In genomic region chr10:58381904-58382303, GRCm38 (mm10) we compare ENCODE assay signal across 12 mouse cellular contexts. TPM values are rescaled to one million over a fixed set of nuclear protein-coding genes. Genes with fewer than 3 reads are reported as not detected.
DNase-seq lines count a peak whose midpoint lies in the region; ATAC-seq and TF ChIP-seq lines count a peak whose summit lies in the region.
"Had no signal": no experiment of that assay in that cellular context is flagged by ENCODE, and none has a peak within 500 bp of the region (broad histone marks: within the 10 kb centered on the region; RNA-seq: fewer than 3 reads in every experiment).

No protein-coding gene starts in this region.

- DNase-seq in heart, adult 8-10 months (ENCODE audit: low spot score), result no peak
- no peak for DNase-seq in lung, postnatal 10 days
- DNase-seq in ovary, postnatal 36 days (ENCODE audit: low spot score), result no peak
- DNase-seq in layer of hippocampus, postnatal 14 days (ENCODE audit: low spot score in 2 of 2), result no peak
- DNase-seq: adrenal gland, adult 2 months; kidney, postnatal 25 days; thymus, postnatal 36 days had no signal

- 0 out of 2 replicates have a peak overlapping the region, but pooled peaks have one; percentile 22 for H3K9ac ChIP-seq in heart, embryonic 11.5 days (ENCODE audit: low read depth, low read length)
- no peak overlapping the region for H3K9ac ChIP-seq in lung, embryonic 15.5 days

- H3K27ac ChIP-seq in heart, embryonic 11.5 days (ENCODE audit: low read depth, low read length), result peak overlapping the region; percentile 94
- H3K27ac ChIP-seq in lung, embryonic 15.5 days, result peak overlapping the region; percentile 77
- peak overlapping the region; percentile 67 for H3K27ac ChIP-seq in olfactory bulb, adult 2 months (ENCODE audit: insufficient read depth, low read depth, low read length)

- H3K4me1 ChIP-seq in heart, embryonic 11.5 days (ENCODE audit: control insufficient read depth, insufficient read depth, low read length), result peaks cover 27% of the 10 kb centered on the region
- peaks cover 34% of the 10 kb centered on the region for H3K4me1 ChIP-seq in lung, embryonic 15.5 days
- peaks cover 7% of the 10 kb centered on the region for H3K4me1 ChIP-seq in olfactory bulb, adult 2 months (ENCODE audit: control insufficient read depth, insufficient read depth, low read length)

- TF ChIP-seq POLR2A in olfactory bulb, adult 2 months (IDR thresholded peaks at IDR 0.05; ENCODE audit: insufficient read depth, low read depth, low read length), result no peak

- H3K4me2 ChIP-seq in heart, embryonic 11.5 days, result no peak overlapping the region
- no peak overlapping the region for H3K4me2 ChIP-seq in lung, embryonic 15.5 days

- H3K36me3 ChIP-seq in heart, embryonic 11.5 days (ENCODE audit: control insufficient read depth, insufficient read depth, low read length), result no peaks in the 10 kb centered on the region
- H3K36me3 ChIP-seq in lung, embryonic 15.5 days, result no peaks in the 10 kb centered on the region
- H3K36me3 ChIP-seq: limb, embryonic 13.5 days had no signal

- TF ChIP-seq CTCF in olfactory bulb, adult 2 months (IDR thresholded peaks at IDR 0.05; ENCODE audit: insufficient read depth, low read depth, low read length), result no peak

- no peaks in the 10 kb centered on the region for H3K27me3 ChIP-seq in heart, embryonic 11.5 days (ENCODE audit: control insufficient read depth, insufficient read depth, low read length)
- no peaks in the 10 kb centered on the region for H3K27me3 ChIP-seq in lung, embryonic 15.5 days
- H3K27me3 ChIP-seq: limb, embryonic 13.5 days had no signal

- H3K9me3 ChIP-seq in heart, embryonic 11.5 days (replicated peaks; ENCODE audit: control insufficient read depth, low read length), result no peaks in the 10 kb centered on the region
- no peaks in the 10 kb centered on the region for H3K9me3 ChIP-seq in lung, embryonic 15.5 days
- H3K9me3 ChIP-seq: limb, embryonic 13.5 days had no signal

- 82% methylated on average over 1 of the region's 1 CpGs for WGBS in heart, embryonic 11.5 days (ENCODE audit: insufficient replicate concordance)
- WGBS in lung, embryonic 15.5 days, result 68% methylated on average over 1 of the region's 1 CpGs
- WGBS in olfactory bulb, adult 2 months, result 42% methylated on average over 1 of the region's 1 CpGs

- ATAC-seq in heart, embryonic 11.5 days (replicated peaks; ENCODE audit: insufficient number of reproducible peaks, low FRiP score, low TSS enrichment), result no peak
- no peak for ATAC-seq in lung, embryonic 15.5 days (ENCODE audit: borderline replicate concordance, extremely low read depth, low FRiP score, low TSS enrichment)
- peak; percentile 2 to 14; a peak in 2 of 4 replicates for ATAC-seq in hematopoietic stem cell, adult 5-6 weeks (replicated peaks in 1 of 2; ENCODE audit: insufficient read depth in 1 of 2, low FRiP score in 2 of 2, low TSS enrichment in 1 of 2, low read depth in 1 of 2, poor library complexity in 2 of 2, severe bottlenecking in 2 of 2)

- H3K4me3 ChIP-seq in heart, embryonic 11.5 days (ENCODE audit: low read depth, low read length), result no peak overlapping the region
- H3K4me3 ChIP-seq in lung, embryonic 15.5 days, result no peak overlapping the region
- no peak overlapping the region for H3K4me3 ChIP-seq in olfactory bulb, adult 2 months (ENCODE audit: insufficient read depth, low read depth, low read length)
- H3K4me3 ChIP-seq: limb, embryonic 13.5 days had no signal

RNA-seq across cellular contexts. Expression of gene Lims1, which starts 58.6 kb away (rescaled TPM):
- 120 and 125 TPM in 2 replicates for polyA plus RNA-seq in heart, embryonic 11.5 days (2014; fragmentation: Nextera tagmentation; extraction: Ambion mirVana)
- total RNA-seq in heart, adult 8-10 months (2022), result 100 to 1,000 TPM; 129 to 182 (median 150) TPM
- polyA plus RNA-seq in lung, embryonic 15.5 days (2015; fragmentation: Nextera tagmentation; extraction: Ambion mirVana), result 227 and 235 TPM in 2 replicates
- total RNA-seq in hematopoietic stem cell, adult 5-6 weeks (2017), result 77.5 and 123 TPM in 2 replicates
- polyA plus RNA-seq in olfactory bulb, adult 2 months (2012; ENCODE audit: insufficient read depth, insufficient read length, low replicate concordance, missing spikeins), result not detected in 2 replicates
- total RNA-seq in layer of hippocampus, postnatal 14 days (2021), result 10 to 100 TPM; 30.2 to 32.9 TPM

Comparison
In these comparisons a context has a peak if more than half of its experiments do, and no peak if none do; other contexts are left out.
1. ATAC-seq: peak in hematopoietic stem cell, adult 5-6 weeks (2 of 2); none in heart, embryonic 11.5 days (single experiment) and lung, embryonic 15.5 days (single experiment).
2. Peak in every context shown above with its lines, with median percentiles within 50 percentile points of each other: H3K27ac ChIP-seq.